Mouse (Mus musculus): ENCODE results near the gene Bcl7c. TPM values are rescaled to one million over a fixed set of nuclear protein-coding genes. Genes with fewer than 3 reads are reported as not detected.

The Bcl7c gene
- polyA plus RNA-seq, 1 experiment, result not detected

- H3K4me1 ChIP-seq (ENCODE audit: control insufficient read depth, insufficient read depth, low read length), result peaks cover 10% of the 10 kb centered on the region
- 0 out of 2 replicates have a peak overlapping the region, but pooled peaks have one; percentile 16 for H3K27ac ChIP-seq (ENCODE audit: insufficient read depth, low read depth, low read length)
- 5% methylated on average over 15 of the region's 15 CpGs for WGBS
- TF ChIP-seq CTCF (IDR thresholded peaks at IDR 0.05; ENCODE audit: insufficient read depth, low read depth, low read length) (no peak), POLR2A (IDR thresholded peaks at IDR 0.05; ENCODE audit: insufficient read depth, low read depth, low read length) (no peak)
- peak overlapping the region; percentile 24; the same call in 1 of the 2 replicates for H3K4me3 ChIP-seq (ENCODE audit: insufficient read depth, low read depth, low read length)
Observed at GRCm38 (mm10) chr7:127691221-127691989, 17.3 kb downstream of the Bcl7c start.

- no peak for TF ChIP-seq CTCF (IDR thresholded peaks at IDR 0.05; ENCODE audit: insufficient read depth, low read depth, low read length)
- TF ChIP-seq POLR2A (IDR thresholded peaks at IDR 0.05; ENCODE audit: insufficient read depth, low read depth, low read length), result no peak
- Histone ChIP-seq H3K4me1 (ENCODE audit: control insufficient read depth, insufficient read depth, low read length) (peaks cover 12% of the 10 kb centered on the region), H3K27ac (ENCODE audit: insufficient read depth, low read depth, low read length) (no peak overlapping the region), H3K4me3 (ENCODE audit: insufficient read depth, low read depth, low read length) (no peak overlapping the region)
- WGBS, result 74% methylated on average over 9 of the region's 9 CpGs
Observed at GRCm38 (mm10) chr7:127689626-127690280, 19.0 kb downstream of the Bcl7c start.

- WGBS, result 86% methylated on average over 7 of the region's 7 CpGs
- H3K27ac ChIP-seq (ENCODE audit: insufficient read depth, low read depth, low read length), result no peak overlapping the region
- H3K4me3 ChIP-seq (ENCODE audit: insufficient read depth, low read depth, low read length), result no peak overlapping the region
- peaks cover 12% of the 10 kb centered on the region for H3K4me1 ChIP-seq (ENCODE audit: control insufficient read depth, insufficient read depth, low read length)
- TF ChIP-seq POLR2A (IDR thresholded peaks at IDR 0.05; ENCODE audit: insufficient read depth, low read depth, low read length) (no peak), CTCF (IDR thresholded peaks at IDR 0.05; ENCODE audit: insufficient read depth, low read depth, low read length) (no peak)
Observed at GRCm38 (mm10) chr7:127688935-127689334, 19.8 kb downstream of the Bcl7c start.

- TF ChIP-seq CTCF (IDR thresholded peaks at IDR 0.05; ENCODE audit: insufficient read depth, low read depth, low read length) (no peak), POLR2A (IDR thresholded peaks at IDR 0.05; ENCODE audit: insufficient read depth, low read depth, low read length) (no peak)
Observed at GRCm38 (mm10) chr7:127686740-127687449, 21.8 kb downstream of the Bcl7c start.

GRCm38 (mm10) chr7:127685304-127686018, 23.3 kb downstream of the Bcl7c start:
- Histone ChIP-seq H3K4me3 (ENCODE audit: insufficient read depth, low read depth, low read length) (no peak overlapping the region), H3K4me1 (ENCODE audit: control insufficient read depth, insufficient read depth, low read length) (peaks cover 7% of the 10 kb centered on the region), H3K27ac (ENCODE audit: insufficient read depth, low read depth, low read length) (no peak overlapping the region)
- WGBS, result 50% methylated on average over 14 of the region's 14 CpGs
- TF ChIP-seq CTCF (IDR thresholded peaks at IDR 0.05; ENCODE audit: insufficient read depth, low read depth, low read length) (no peak), POLR2A (IDR thresholded peaks at IDR 0.05; ENCODE audit: insufficient read depth, low read depth, low read length) (no peak)

More at GRCm38 (mm10) chr7:127686740-127687449, 21.8 kb downstream of the Bcl7c start:
- Histone ChIP-seq H3K4me1 (ENCODE audit: control insufficient read depth, insufficient read depth, low read length) (peaks cover 12% of the 10 kb centered on the region), H3K4me3 (ENCODE audit: insufficient read depth, low read depth, low read length) (no peak overlapping the region), H3K27ac (ENCODE audit: insufficient read depth, low read depth, low read length) (no peak overlapping the region)
- 87% methylated on average over 11 of the region's 11 CpGs for WGBS

- 82% methylated on average over 8 of the region's 8 CpGs for WGBS
- TF ChIP-seq POLR2A (IDR thresholded peaks at IDR 0.05; ENCODE audit: insufficient read depth, low read depth, low read length) (no peak), CTCF (IDR thresholded peaks at IDR 0.05; ENCODE audit: insufficient read depth, low read depth, low read length) (no peak)
- H3K4me1 ChIP-seq (ENCODE audit: control insufficient read depth, insufficient read depth, low read length), result peaks cover 5% of the 10 kb centered on the region
- no peak overlapping the region for H3K4me3 ChIP-seq (ENCODE audit: insufficient read depth, low read depth, low read length)
- H3K27ac ChIP-seq (ENCODE audit: insufficient read depth, low read depth, low read length), result no peak overlapping the region
Observed at GRCm38 (mm10) chr7:127681888-127682553, 26.7 kb downstream of the Bcl7c start.

- H3K27ac ChIP-seq (ENCODE audit: insufficient read depth, low read depth, low read length), result no peak overlapping the region
- 86% methylated on average over 13 of the region's 13 CpGs for WGBS
- TF ChIP-seq POLR2A (IDR thresholded peaks at IDR 0.05; ENCODE audit: insufficient read depth, low read depth, low read length) (no peak), CTCF (IDR thresholded peaks at IDR 0.05; ENCODE audit: insufficient read depth, low read depth, low read length) (no peak)
- no peak overlapping the region for H3K4me3 ChIP-seq (ENCODE audit: insufficient read depth, low read depth, low read length)
- peaks cover 4% of the 10 kb centered on the region for H3K4me1 ChIP-seq (ENCODE audit: control insufficient read depth, insufficient read depth, low read length)
Observed at GRCm38 (mm10) chr7:127680541-127680940, 28.2 kb downstream of the Bcl7c start.

- 78% methylated on average over 2 of the region's 2 CpGs for WGBS
- Histone ChIP-seq H3K27ac (ENCODE audit: insufficient read depth, low read depth, low read length) (no peak overlapping the region), H3K4me3 (ENCODE audit: insufficient read depth, low read depth, low read length) (no peak overlapping the region), H3K4me1 (ENCODE audit: control insufficient read depth, insufficient read depth, low read length) (peaks cover 3% of the 10 kb centered on the region; the same call in 1 of the 2 replicates)
- no peak for TF ChIP-seq POLR2A (IDR thresholded peaks at IDR 0.05; ENCODE audit: insufficient read depth, low read depth, low read length)
- no peak for TF ChIP-seq CTCF (IDR thresholded peaks at IDR 0.05; ENCODE audit: insufficient read depth, low read depth, low read length)
Observed at GRCm38 (mm10) chr7:127678811-127679210, 29.9 kb downstream of the Bcl7c start.
